Mouse (Mus musculus): ENCODE results near the gene Numbl. TPM values are rescaled to one million over a fixed set of nuclear protein-coding genes. Genes with fewer than 3 reads are reported as not detected.

Numbl gene
- polyA plus RNA-seq (2016; fragmentation: Nextera tagmentation; extraction: Ambion mirVana): 36.5 and 39.7 TPM in 2 replicates

DNA sequence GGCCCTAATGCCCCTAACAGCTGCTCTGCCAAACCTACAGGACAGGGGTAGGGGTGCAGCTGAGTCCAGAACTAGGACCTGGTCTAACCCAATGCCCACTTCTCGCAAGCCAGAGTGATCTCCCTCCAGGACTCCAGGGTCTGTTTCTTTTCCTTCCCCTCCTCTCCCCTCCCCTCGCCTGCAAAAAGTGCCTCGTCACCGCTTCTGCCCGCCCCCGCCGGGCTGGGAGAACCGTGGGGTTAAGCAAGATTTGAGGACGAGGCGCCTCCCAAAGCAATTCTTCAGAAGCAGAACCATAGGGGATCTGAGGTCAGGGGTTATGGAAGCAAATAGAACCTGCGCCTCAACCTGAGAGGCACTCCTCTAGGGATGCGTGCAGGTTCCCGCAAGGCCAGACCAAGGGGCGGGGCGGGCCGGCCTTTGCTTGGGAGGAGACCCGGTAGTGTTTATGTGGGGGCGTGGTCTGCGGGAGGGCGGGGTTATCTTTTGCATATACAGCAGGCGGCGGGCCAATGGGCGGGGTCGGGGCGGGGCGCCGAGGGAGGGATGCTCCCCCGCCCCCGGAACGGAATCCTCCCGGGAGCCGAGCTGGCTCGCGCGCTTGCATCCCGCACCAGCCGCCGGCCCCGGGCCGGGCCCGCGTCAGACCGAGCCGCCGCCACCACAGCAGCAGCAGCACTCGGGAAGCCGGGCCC, at the start of gene Numbl:
Numbl (plus strand) TSS at position 229 of the 695 bp plus-strand sequence.
- H3K4me3 ChIP-seq: peak within 1 kb of the TSS; percentile 85
- H3K4me2 ChIP-seq (replicated peaks): peak within 1 kb of the TSS; percentile 77
- H3K27me3 ChIP-seq: no peaks in the 10 kb centered on the region
- under 1% methylated on average over 41 of the region's 47 CpGs for WGBS
- ATAC-seq (ENCODE audit: insufficient number of reproducible peaks, insufficient read depth, low FRiP score, low TSS enrichment): peak; percentile 72
- no peaks in the 10 kb centered on the region for H3K9me3 ChIP-seq
- peak within 1 kb of the TSS; percentile 91 for H3K9ac ChIP-seq
- H3K36me3 ChIP-seq: peaks cover 10% of the 10 kb centered on the region
- peak within 1 kb of the TSS; percentile 87 for H3K27ac ChIP-seq
- peaks cover 27% of the 10 kb centered on the region for H3K4me1 ChIP-seq

- Histone ChIP-seq H3K4me2 (replicated peaks) (no peak overlapping the region), H3K9ac (no peak overlapping the region), H3K36me3 (peaks cover 58% of the 10 kb centered on the region), H3K27me3 (no peaks in the 10 kb centered on the region), H3K4me1 (no peaks in the 10 kb centered on the region), H3K9me3 (no peaks in the 10 kb centered on the region), H3K27ac (no peak overlapping the region), H3K4me3 (no peak overlapping the region)
- ATAC-seq (ENCODE audit: insufficient number of reproducible peaks, insufficient read depth, low FRiP score, low TSS enrichment): no peak
- 78% methylated on average over 2 of the region's 2 CpGs for WGBS
Observed at GRCm38 (mm10) chr7:27212626-27213025, 45.6 kb upstream of the Numbl start.

DNA sequence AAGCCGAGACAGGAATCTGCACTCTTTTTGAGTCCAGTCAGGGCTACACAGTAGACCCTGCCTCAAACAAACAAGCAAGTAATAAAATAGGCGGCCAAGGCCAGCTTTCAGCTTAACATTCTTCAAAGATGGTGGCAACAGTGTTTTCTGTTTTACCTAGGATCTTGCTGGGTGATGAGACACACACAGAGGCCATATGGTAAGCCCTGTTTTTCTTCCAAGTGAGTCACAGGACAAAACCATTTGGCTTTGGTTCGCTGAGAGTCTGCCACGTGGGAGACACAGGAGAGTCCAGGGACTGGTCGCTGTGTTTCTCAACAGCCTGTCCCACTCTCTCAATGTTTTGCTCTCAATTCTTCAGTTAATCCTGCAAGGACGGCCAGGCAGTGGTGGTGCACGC, 39.6 kb upstream of the Numbl start:
- Histone ChIP-seq H3K27ac (no peak overlapping the region), H3K36me3 (peaks cover 50% of the 10 kb centered on the region), H3K9ac (no peak overlapping the region), H3K27me3 (no peaks in the 10 kb centered on the region), H3K4me3 (no peak overlapping the region), H3K4me2 (replicated peaks) (no peak overlapping the region), H3K4me1 (no peaks in the 10 kb centered on the region), H3K9me3 (no peaks in the 10 kb centered on the region)
- 84% methylated on average over 7 of the region's 7 CpGs for WGBS
- no peak for ATAC-seq (ENCODE audit: insufficient number of reproducible peaks, insufficient read depth, low FRiP score, low TSS enrichment)

GRCm38 (mm10) chr7:27219937-27220336, 38.3 kb upstream of the Numbl start:
- ATAC-seq (ENCODE audit: insufficient number of reproducible peaks, insufficient read depth, low FRiP score, low TSS enrichment): no peak
- 76% methylated on average over 11 of the region's 11 CpGs for WGBS

DNA sequence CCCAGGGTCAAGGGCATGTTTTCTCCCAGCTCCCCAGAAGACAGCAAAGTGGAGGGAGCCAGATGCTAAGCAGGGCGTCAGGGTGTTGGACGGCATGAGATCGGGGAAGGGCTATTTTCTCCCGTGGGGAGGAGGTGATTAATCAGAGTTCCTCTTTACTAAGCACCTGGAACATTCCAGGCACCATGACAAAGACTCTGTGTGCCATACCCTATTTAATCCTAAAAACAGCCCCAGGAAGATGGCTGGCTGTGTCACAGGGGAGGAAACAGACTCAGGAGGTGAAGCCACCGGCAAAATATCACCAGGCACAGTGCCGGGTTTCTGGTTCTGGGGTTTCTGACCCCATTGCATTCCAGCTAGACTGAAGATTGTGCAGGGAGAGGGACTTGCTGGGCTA, 36.3 kb upstream of the Numbl start:
- Histone ChIP-seq H3K36me3 (peaks cover 38% of the 10 kb centered on the region), H3K9ac (no peak overlapping the region)
- WGBS: 76% methylated on average over 6 of the region's 6 CpGs

More at GRCm38 (mm10) chr7:27219937-27220336, 38.3 kb upstream of the Numbl start:
- Histone ChIP-seq H3K9me3 (no peaks in the 10 kb centered on the region), H3K9ac (no peak overlapping the region), H3K4me2 (replicated peaks) (no peak overlapping the region), H3K4me3 (no peak overlapping the region), H3K27me3 (no peaks in the 10 kb centered on the region), H3K4me1 (peaks cover 9% of the 10 kb centered on the region), H3K36me3 (peaks cover 41% of the 10 kb centered on the region), H3K27ac (no peak overlapping the region)

DNA sequence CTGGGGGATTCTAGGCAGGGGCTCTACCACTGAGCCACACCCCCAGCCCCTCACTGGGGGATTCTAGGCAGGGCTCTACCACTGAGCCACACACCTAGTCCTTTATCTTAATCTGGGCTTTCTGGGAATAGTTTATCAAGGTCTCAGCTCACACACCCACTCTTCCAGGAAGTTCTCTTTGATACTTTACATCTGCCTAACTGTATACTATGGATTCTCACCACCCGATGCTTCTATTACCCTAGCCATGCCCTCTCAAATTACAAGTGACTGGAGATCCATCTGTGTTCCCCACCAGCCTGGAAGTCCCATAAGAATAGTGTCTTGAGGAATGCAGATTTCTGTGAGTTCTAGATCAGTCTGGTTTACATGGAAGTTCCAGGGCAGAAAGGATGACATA, 35.7 kb upstream of the Numbl start:
- Histone ChIP-seq H3K27ac (no peak overlapping the region), H3K9me3 (no peaks in the 10 kb centered on the region), H3K27me3 (no peaks in the 10 kb centered on the region), H3K9ac (no peak overlapping the region), H3K4me2 (replicated peaks) (no peak overlapping the region), H3K36me3 (peaks cover 32% of the 10 kb centered on the region), H3K4me3 (no peak overlapping the region), H3K4me1 (peaks cover 34% of the 10 kb centered on the region)
- ATAC-seq (ENCODE audit: insufficient number of reproducible peaks, insufficient read depth, low FRiP score, low TSS enrichment): no peak
- 68% methylated on average over 1 of the region's 1 CpGs for WGBS

More for the DNA sequence above, 36.3 kb upstream of the Numbl start:
- peaks cover 29% of the 10 kb centered on the region for H3K4me1 ChIP-seq
- ATAC-seq (ENCODE audit: insufficient number of reproducible peaks, insufficient read depth, low FRiP score, low TSS enrichment): no peak
- no peaks in the 10 kb centered on the region for H3K9me3 ChIP-seq
- H3K4me2 ChIP-seq (replicated peaks): no peak overlapping the region
- no peaks in the 10 kb centered on the region for H3K27me3 ChIP-seq
- H3K4me3 ChIP-seq: no peak overlapping the region
- no peak overlapping the region for H3K27ac ChIP-seq

GRCm38 (mm10) chr7:27224877-27225575, 33.2 kb upstream of the Numbl start:
- H3K4me3 ChIP-seq: no peak overlapping the region
- peak overlapping the region; percentile 84 for H3K4me2 ChIP-seq (replicated peaks)
- H3K9me3 ChIP-seq: no peaks in the 10 kb centered on the region
- H3K36me3 ChIP-seq: peaks cover 14% of the 10 kb centered on the region; the same call in 1 of the 2 replicates
- H3K9ac ChIP-seq: no peak overlapping the region
- H3K27ac ChIP-seq: no peak overlapping the region
- 68% methylated on average over 11 of the region's 11 CpGs for WGBS
- H3K4me1 ChIP-seq: peaks cover 38% of the 10 kb centered on the region
- no peak for ATAC-seq (ENCODE audit: insufficient number of reproducible peaks, insufficient read depth, low FRiP score, low TSS enrichment)
- no peaks in the 10 kb centered on the region for H3K27me3 ChIP-seq

DNA sequence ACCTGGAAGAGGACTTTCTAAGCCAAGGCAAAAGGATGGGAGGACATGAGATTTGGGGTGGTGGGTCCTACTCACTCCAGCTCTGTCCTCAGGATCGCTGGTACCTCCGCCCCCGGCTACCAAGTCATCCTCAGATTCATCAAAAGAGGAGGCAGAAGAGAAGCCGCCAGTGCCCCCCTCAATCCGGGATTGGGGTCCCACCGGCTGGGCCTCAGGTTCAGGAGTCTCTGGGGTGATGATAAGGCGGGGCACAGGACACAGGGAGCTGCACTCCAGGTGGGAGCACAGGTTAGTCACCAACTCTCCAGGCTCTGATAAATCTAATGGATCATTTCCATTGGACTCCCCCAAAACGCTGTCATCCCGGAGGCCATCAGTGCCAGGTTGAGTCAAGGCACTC, 31.0 kb upstream of the Numbl start:
- ATAC-seq (ENCODE audit: insufficient number of reproducible peaks, insufficient read depth, low FRiP score, low TSS enrichment): no peak
- Histone ChIP-seq H3K4me3 (peak overlapping the region; percentile 80), H3K27ac (no peak overlapping the region), H3K9me3 (no peaks in the 10 kb centered on the region), H3K27me3 (no peaks in the 10 kb centered on the region), H3K4me1 (peaks cover 38% of the 10 kb centered on the region), H3K4me2 (replicated peaks) (peak overlapping the region; percentile 84), H3K36me3 (0 out of 2 replicates have a peak, but pooled peaks cover 8% of the 10 kb centered on the region), H3K9ac (peak overlapping the region; percentile 77)
- 24% methylated on average over 9 of the region's 9 CpGs for WGBS

GRCm38 (mm10) chr7:27227676-27228075, 30.6 kb upstream of the Numbl start:
- 0 out of 2 replicates have a peak, but pooled peaks cover 5% of the 10 kb centered on the region for H3K36me3 ChIP-seq
- no peaks in the 10 kb centered on the region for H3K9me3 ChIP-seq
- peak overlapping the region; percentile 80 for H3K4me3 ChIP-seq
- ATAC-seq (ENCODE audit: insufficient number of reproducible peaks, insufficient read depth, low FRiP score, low TSS enrichment): peak; percentile 10; the same call in 1 of the 2 replicates
- 8% methylated on average over 10 of the region's 10 CpGs for WGBS
- no peaks in the 10 kb centered on the region for H3K27me3 ChIP-seq
- peak overlapping the region; percentile 84 for H3K4me2 ChIP-seq (replicated peaks)
- peaks cover 40% of the 10 kb centered on the region for H3K4me1 ChIP-seq
- H3K9ac ChIP-seq: peak overlapping the region; percentile 77
- H3K27ac ChIP-seq: peak overlapping the region; percentile 74

DNA sequence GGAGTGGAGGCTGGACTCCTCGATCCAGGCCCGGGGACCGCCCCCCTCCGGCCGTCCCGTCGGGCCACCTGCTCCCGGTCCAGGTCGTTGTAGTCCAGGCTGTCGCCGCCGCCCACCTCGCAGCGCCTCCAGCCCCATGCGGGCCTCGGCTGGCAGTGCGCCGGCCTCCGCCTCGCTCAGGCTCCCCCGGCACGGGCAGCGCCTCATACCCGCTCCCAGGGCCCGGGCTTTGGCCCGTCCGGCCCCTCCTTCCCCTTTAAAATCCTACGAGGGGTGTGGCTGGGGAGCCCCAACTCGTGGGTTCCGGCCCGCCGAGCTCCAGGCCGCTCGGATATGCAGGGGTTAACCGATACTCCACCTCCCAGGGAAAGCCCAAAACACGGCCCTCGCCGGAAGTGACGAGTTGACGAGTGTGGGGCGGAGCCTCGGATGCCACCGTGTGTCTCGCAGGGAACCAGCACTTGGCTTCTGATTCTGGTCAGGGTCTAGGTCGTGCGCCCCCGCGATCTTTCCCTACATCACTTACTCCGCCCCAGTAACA, 29.9 kb upstream of the Numbl start, which contains the start of gene Itpkc:
Itpkc (minus strand) TSS at position 381 of the 541 bp plus-strand sequence.
- Histone ChIP-seq H3K27ac (peak within 1 kb of the TSS; percentile 74), H3K4me2 (replicated peaks) (peak within 1 kb of the TSS; percentile 84), H3K9me3 (no peaks in the 10 kb centered on the region), H3K9ac (peak within 1 kb of the TSS; percentile 77), H3K4me3 (peak within 1 kb of the TSS; percentile 80), H3K4me1 (peaks cover 42% of the 10 kb centered on the region), H3K36me3 (no peaks in the 10 kb centered on the region), H3K27me3 (no peaks in the 10 kb centered on the region)
- WGBS: under 1% methylated on average over 48 of the region's 49 CpGs
- ATAC-seq (ENCODE audit: insufficient number of reproducible peaks, insufficient read depth, low FRiP score, low TSS enrichment): peak; percentile 75

DNA sequence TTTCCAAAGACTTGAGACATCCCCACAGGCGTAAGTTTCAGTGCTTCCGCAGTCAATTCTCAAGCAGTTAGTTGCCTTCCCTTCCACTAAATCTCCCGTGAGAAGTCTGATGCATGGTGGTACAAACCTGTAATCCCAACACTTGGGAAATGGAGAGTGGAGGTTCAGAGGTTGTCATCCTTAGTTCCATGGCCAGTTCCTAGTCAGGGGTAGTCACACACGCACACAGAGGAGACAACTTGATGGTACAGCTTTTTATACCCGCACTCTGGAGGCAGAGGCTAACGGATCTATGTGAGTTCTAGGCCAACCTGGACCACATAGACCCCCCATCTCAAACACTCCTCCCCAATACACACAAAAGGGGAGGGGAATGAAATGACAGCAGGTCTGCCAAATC, 29.4 kb upstream of the Numbl start:
- Histone ChIP-seq H3K4me3 (peak overlapping the region; percentile 80), H3K4me1 (peaks cover 47% of the 10 kb centered on the region), H3K36me3 (no peaks in the 10 kb centered on the region), H3K9ac (peak overlapping the region; percentile 77), H3K4me2 (replicated peaks) (peak overlapping the region; percentile 84), H3K27me3 (no peaks in the 10 kb centered on the region), H3K9me3 (no peaks in the 10 kb centered on the region), H3K27ac (peak overlapping the region; percentile 67)
- WGBS: 15% methylated on average over 6 of the region's 6 CpGs
- no peak for ATAC-seq (ENCODE audit: insufficient number of reproducible peaks, insufficient read depth, low FRiP score, low TSS enrichment)

Data from embryonic facial prominence, embryonic 12.5 days (tissue).